Mouse (Mus musculus): ENCODE data around the gene Ang4. TPM values are rescaled to one million over a fixed set of nuclear protein-coding genes. Genes with fewer than 3 reads are reported as not detected.
A peak's percentile ranks its signal among the peaks of the same experiment; 100 is the strongest.
"Not testable (repeated sequence)": the region's sequence is repeated elsewhere in the genome, so short reads cannot be mapped to it uniquely, and the experiment has no call there.

Gene Ang4
- polyA plus RNA-seq, 1 experiment from 2014 or later, result not detected

DNA sequence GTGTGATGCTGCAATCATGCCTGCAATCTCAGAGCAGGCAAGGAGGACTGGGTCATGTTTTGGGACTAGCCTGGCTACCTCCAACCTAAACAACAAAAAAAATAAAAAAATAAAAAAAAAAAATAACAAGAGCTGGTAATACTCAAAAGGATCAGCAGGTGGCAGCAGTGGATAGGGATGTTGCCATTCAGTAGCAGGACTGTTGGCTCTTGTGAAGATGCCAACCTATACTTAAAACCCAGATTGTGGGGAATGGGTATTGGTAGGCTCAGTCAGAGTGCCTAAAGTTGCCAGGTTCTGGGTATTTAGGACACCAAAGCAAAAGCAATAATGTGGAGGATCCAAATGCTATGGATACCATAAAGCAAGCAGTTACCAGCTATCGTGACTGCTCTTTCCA is 2.0 kb downstream of the Ang4 start:
- H3K4me3 ChIP-seq (ENCODE audit: control insufficient read depth in 1 of 2, insufficient read depth in 1 of 2, low read depth in 1 of 2, low read length in 2 of 2); H3K27me3 ChIP-seq (ENCODE audit: control insufficient read depth, insufficient read depth, low read length); H3K9me3 ChIP-seq (ENCODE audit: control insufficient read depth, low read length); H3K36me3 ChIP-seq (ENCODE audit: control insufficient read depth, insufficient read depth, low read length); H3K27ac ChIP-seq (replicated peaks in 1 of 2; ENCODE audit: control insufficient read depth in 1 of 2, insufficient read depth in 1 of 2, low read depth in 2 of 2, low read length in 2 of 2); ATAC-seq (ENCODE audit: insufficient number of reproducible peaks, insufficient read depth, low FRiP score, low read depth); H3K4me1 ChIP-seq (ENCODE audit: control insufficient read depth in 2 of 2, insufficient read depth in 2 of 2, low read length in 2 of 2); H3K9ac ChIP-seq (ENCODE audit: low read length); H3K4me2 ChIP-seq (ENCODE audit: low read length): not testable (repeated sequence)
- 57% methylated on average over 1 of the region's 1 CpGs for WGBS

DNA sequence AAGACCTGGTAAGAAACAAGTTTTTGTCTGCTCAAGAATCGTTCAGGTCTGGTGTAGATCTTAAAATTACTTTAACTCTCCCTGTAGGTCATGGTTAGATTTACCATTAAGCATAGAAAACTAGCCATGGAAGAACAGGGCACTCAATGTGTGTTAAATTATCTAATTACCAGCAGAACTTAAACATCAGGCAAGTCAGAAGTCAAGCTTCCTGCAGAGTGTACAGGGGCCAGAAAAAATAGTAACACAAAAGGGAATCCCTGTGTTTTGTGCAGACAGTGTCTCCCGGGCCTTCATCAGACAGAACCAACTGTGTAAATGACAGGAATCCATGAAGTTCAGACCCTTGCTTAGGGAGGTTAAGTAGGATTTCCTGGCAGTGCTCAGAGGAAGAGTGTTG is 17.4 kb downstream of the Ang4 start:
- Histone ChIP-seq H3K9me3 (ENCODE audit: control insufficient read depth, low read length) (no peaks in the 10 kb centered on the region), H3K4me2 (ENCODE audit: low read length) (no peak overlapping the region), H3K27ac (replicated peaks in 1 of 2; ENCODE audit: control insufficient read depth in 1 of 2, insufficient read depth in 1 of 2, low read depth in 2 of 2, low read length in 2 of 2) (no peak overlapping the region), H3K4me1 (ENCODE audit: control insufficient read depth in 2 of 2, insufficient read depth in 2 of 2, low read length in 2 of 2) (no peaks in the 10 kb centered on the region), H3K27me3 (ENCODE audit: control insufficient read depth, insufficient read depth, low read length) (no peaks in the 10 kb centered on the region), H3K9ac (ENCODE audit: low read length) (no peak overlapping the region), H3K36me3 (ENCODE audit: control insufficient read depth, insufficient read depth, low read length) (no peaks in the 10 kb centered on the region), H3K4me3 (ENCODE audit: control insufficient read depth in 1 of 2, insufficient read depth in 1 of 2, low read depth in 1 of 2, low read length in 2 of 2) (no peak overlapping the region)
- 63% methylated on average over 2 of the region's 2 CpGs for WGBS
- no peak for ATAC-seq (ENCODE audit: insufficient number of reproducible peaks, insufficient read depth, low FRiP score, low read depth)

- Histone ChIP-seq H3K4me1 (ENCODE audit: control insufficient read depth in 2 of 2, insufficient read depth in 2 of 2, low read length in 2 of 2) (peaks cover 6 to 10% of the 10 kb centered on the region in 2 experiments; a peak in 2 of 4 replicates), H3K27ac (replicated peaks in 1 of 2; ENCODE audit: control insufficient read depth in 1 of 2, insufficient read depth in 1 of 2, low read depth in 2 of 2, low read length in 2 of 2) (no peak overlapping the region), H3K9ac (ENCODE audit: low read length) (peak overlapping the region; percentile 58), H3K9me3 (ENCODE audit: control insufficient read depth, low read length) (no peaks in the 10 kb centered on the region), H3K36me3 (ENCODE audit: control insufficient read depth, insufficient read depth, low read length) (no peaks in the 10 kb centered on the region), H3K4me3 (ENCODE audit: control insufficient read depth in 1 of 2, insufficient read depth in 1 of 2, low read depth in 1 of 2, low read length in 2 of 2) (peak overlapping the region; percentile 41 to 46), H3K4me2 (ENCODE audit: low read length) (peak overlapping the region; percentile 90), H3K27me3 (ENCODE audit: control insufficient read depth, insufficient read depth, low read length) (peaks cover 42% of the 10 kb centered on the region)
- ATAC-seq (ENCODE audit: insufficient number of reproducible peaks, insufficient read depth, low FRiP score, low read depth), result no peak
- under 1% methylated on average over 42 of the region's 42 CpGs for WGBS
Observed at GRCm38 (mm10) chr14:51740347-51741170, 32.8 kb downstream of the Ang4 start.

- no peaks in the 10 kb centered on the region for H3K9me3 ChIP-seq (ENCODE audit: control insufficient read depth, low read length)
- peak overlapping the region; percentile 90 for H3K4me2 ChIP-seq (ENCODE audit: low read length)
- H3K36me3 ChIP-seq (ENCODE audit: control insufficient read depth, insufficient read depth, low read length), result no peaks in the 10 kb centered on the region
- peaks cover 42% of the 10 kb centered on the region for H3K27me3 ChIP-seq (ENCODE audit: control insufficient read depth, insufficient read depth, low read length)
- 2% methylated on average over 24 of the region's 24 CpGs for WGBS
- ATAC-seq (ENCODE audit: insufficient number of reproducible peaks, insufficient read depth, low FRiP score, low read depth), result no peak
- no peak overlapping the region for H3K9ac ChIP-seq (ENCODE audit: low read length)
- H3K27ac ChIP-seq (replicated peaks in 1 of 2; ENCODE audit: control insufficient read depth in 1 of 2, insufficient read depth in 1 of 2, low read depth in 2 of 2, low read length in 2 of 2), result no peak overlapping the region
- peak overlapping the region; percentile 17 to 19; a peak in 3 of 4 replicates for H3K4me3 ChIP-seq (ENCODE audit: control insufficient read depth in 1 of 2, insufficient read depth in 1 of 2, low read depth in 1 of 2, low read length in 2 of 2)
- peaks cover 6 to 10% of the 10 kb centered on the region in 2 experiments; a peak in 2 of 4 replicates for H3K4me1 ChIP-seq (ENCODE audit: control insufficient read depth in 2 of 2, insufficient read depth in 2 of 2, low read length in 2 of 2)
Observed at GRCm38 (mm10) chr14:51739150-51739993, 34.0 kb downstream of the Ang4 start.

- H3K27me3 ChIP-seq (ENCODE audit: control insufficient read depth, insufficient read depth, low read length), result peaks cover 42% of the 10 kb centered on the region
- WGBS, result 4% methylated on average over 29 of the region's 29 CpGs
- no peak overlapping the region for H3K9ac ChIP-seq (ENCODE audit: low read length)
- no peaks in the 10 kb centered on the region for H3K36me3 ChIP-seq (ENCODE audit: control insufficient read depth, insufficient read depth, low read length)
- no peak for ATAC-seq (ENCODE audit: insufficient number of reproducible peaks, insufficient read depth, low FRiP score, low read depth)
- H3K4me2 ChIP-seq (ENCODE audit: low read length), result peak overlapping the region; percentile 90
- no peak overlapping the region for H3K27ac ChIP-seq (replicated peaks in 1 of 2; ENCODE audit: control insufficient read depth in 1 of 2, insufficient read depth in 1 of 2, low read depth in 2 of 2, low read length in 2 of 2)
- no peaks in the 10 kb centered on the region for H3K9me3 ChIP-seq (ENCODE audit: control insufficient read depth, low read length)
- H3K4me1 ChIP-seq (ENCODE audit: control insufficient read depth in 2 of 2, insufficient read depth in 2 of 2, low read length in 2 of 2), result peaks cover 6 to 10% of the 10 kb centered on the region in 2 experiments; a peak in 2 of 4 replicates
- peak overlapping the region; percentile 17 to 19 for H3K4me3 ChIP-seq (ENCODE audit: control insufficient read depth in 1 of 2, insufficient read depth in 1 of 2, low read depth in 1 of 2, low read length in 2 of 2)
Observed at GRCm38 (mm10) chr14:51738411-51739149, 34.8 kb downstream of the Ang4 start.

- 13% methylated on average over 12 of the region's 12 CpGs for WGBS
- peaks cover 42% of the 10 kb centered on the region for H3K27me3 ChIP-seq (ENCODE audit: control insufficient read depth, insufficient read depth, low read length)
- no peak overlapping the region for H3K9ac ChIP-seq (ENCODE audit: low read length)
- no peak overlapping the region for H3K4me2 ChIP-seq (ENCODE audit: low read length)
- no peak for ATAC-seq (ENCODE audit: insufficient number of reproducible peaks, insufficient read depth, low FRiP score, low read depth)
- no peak overlapping the region for H3K4me3 ChIP-seq (ENCODE audit: control insufficient read depth in 1 of 2, insufficient read depth in 1 of 2, low read depth in 1 of 2, low read length in 2 of 2)
- H3K27ac ChIP-seq (replicated peaks in 1 of 2; ENCODE audit: control insufficient read depth in 1 of 2, insufficient read depth in 1 of 2, low read depth in 2 of 2, low read length in 2 of 2), result no peak overlapping the region
- peaks cover 6 to 10% of the 10 kb centered on the region in 2 experiments; a peak in 2 of 4 replicates for H3K4me1 ChIP-seq (ENCODE audit: control insufficient read depth in 2 of 2, insufficient read depth in 2 of 2, low read length in 2 of 2)
- H3K36me3 ChIP-seq (ENCODE audit: control insufficient read depth, insufficient read depth, low read length), result no peaks in the 10 kb centered on the region
- no peaks in the 10 kb centered on the region for H3K9me3 ChIP-seq (ENCODE audit: control insufficient read depth, low read length)
Observed at GRCm38 (mm10) chr14:51737967-51738366, 35.4 kb downstream of the Ang4 start.

GRCm38 (mm10) chr14:51717083-51717482 is 56.3 kb downstream of the Ang4 start, which contains the start of gene Gm5800:
Gene Gm5800 (minus strand): TSS chr14:51717183.
- H3K4me2 ChIP-seq (ENCODE audit: low read length), result no peak within 1 kb of the TSS
- H3K4me1 ChIP-seq (ENCODE audit: control insufficient read depth in 2 of 2, insufficient read depth in 2 of 2, low read length in 2 of 2), result no peaks in the 10 kb centered on the region
- no peaks in the 10 kb centered on the region for H3K9me3 ChIP-seq (ENCODE audit: control insufficient read depth, low read length)
- no peak within 1 kb of the TSS for H3K4me3 ChIP-seq (ENCODE audit: control insufficient read depth in 1 of 2, insufficient read depth in 1 of 2, low read depth in 1 of 2, low read length in 2 of 2)
- no peak for ATAC-seq (ENCODE audit: insufficient number of reproducible peaks, insufficient read depth, low FRiP score, low read depth)
- no peak within 1 kb of the TSS for H3K9ac ChIP-seq (ENCODE audit: low read length)
- WGBS, result 29% methylated on average over 1 of the region's 1 CpGs
- H3K27ac ChIP-seq (replicated peaks in 1 of 2; ENCODE audit: control insufficient read depth in 1 of 2, insufficient read depth in 1 of 2, low read depth in 2 of 2, low read length in 2 of 2), result no peak within 1 kb of the TSS
- H3K36me3 ChIP-seq (ENCODE audit: control insufficient read depth, insufficient read depth, low read length), result no peaks in the 10 kb centered on the region
- H3K27me3 ChIP-seq (ENCODE audit: control insufficient read depth, insufficient read depth, low read length), result no peaks in the 10 kb centered on the region

All from heart, embryonic 14.5 days (tissue).